Mouse (Mus musculus) left cerebral cortex, adult 9 months (tissue): ENCODE measurements around the gene Sfmbt1.

ENCODE experiments used
- DNase-seq, 2 experiments: peaks; one replicate each; pipeline ENCODE4 v3.0.0; 2022; ENCODE audit warnings: low spot score in 2 of 2

Sfmbt1 gene

GRCm38 (mm10) chr14:30714799-30715617 is at the start of gene Sfmbt1:
Gene Sfmbt1 (plus strand): TSS chr14:30714849.
- DNase-seq: no peak

GRCm38 (mm10) chr14:30666061-30666460 is 48.6 kb upstream of the Sfmbt1 start:
- no peak for DNase-seq

GRCm38 (mm10) chr14:30666604-30667003 is 48.0 kb upstream of the Sfmbt1 start:
- DNase-seq: peak in 1 of 2 experiments; percentile 23

GRCm38 (mm10) chr14:30670161-30670560 is 44.5 kb upstream of the Sfmbt1 start:
- DNase-seq: no peak

- peak in 1 of 2 experiments; percentile 24 for DNase-seq
Observed at GRCm38 (mm10) chr14:30671095-30671985, 43.3 kb upstream of the Sfmbt1 start.

GRCm38 (mm10) chr14:30671986-30672312 is 42.7 kb upstream of the Sfmbt1 start:
- peak in 1 of 2 experiments; percentile 95 for DNase-seq

GRCm38 (mm10) chr14:30674947-30675346 is 39.7 kb upstream of the Sfmbt1 start:
- no peak for DNase-seq

GRCm38 (mm10) chr14:30682131-30682530 is 32.5 kb upstream of the Sfmbt1 start:
- no peak for DNase-seq

- no peak for DNase-seq
Observed at GRCm38 (mm10) chr14:30690685-30691084, 24.0 kb upstream of the Sfmbt1 start.

- no peak for DNase-seq
Observed at GRCm38 (mm10) chr14:30692439-30692838, 22.2 kb upstream of the Sfmbt1 start.

GRCm38 (mm10) chr14:30694786-30695185 is 19.9 kb upstream of the Sfmbt1 start:
- peak in 1 of 2 experiments; percentile 44 for DNase-seq

- peak in 1 of 2 experiments; percentile 83 for DNase-seq
Observed at GRCm38 (mm10) chr14:30695609-30696008, 19.0 kb upstream of the Sfmbt1 start.

GRCm38 (mm10) chr14:30697407-30698052 is 17.1 kb upstream of the Sfmbt1 start:
- peak in 1 of 2 experiments; percentile 40 for DNase-seq

- DNase-seq: peak in 1 of 2 experiments; percentile 56
Observed at GRCm38 (mm10) chr14:30699656-30700055, 15.0 kb upstream of the Sfmbt1 start.

- DNase-seq: no peak
Observed at GRCm38 (mm10) chr14:30702512-30702911, 12.1 kb upstream of the Sfmbt1 start.

GRCm38 (mm10) chr14:30703079-30703478 is 11.6 kb upstream of the Sfmbt1 start:
- no peak for DNase-seq

GRCm38 (mm10) chr14:30704098-30704855 is 10.4 kb upstream of the Sfmbt1 start:
- DNase-seq: no peak

- DNase-seq: no peak
Observed at GRCm38 (mm10) chr14:30711892-30712291, 2.8 kb upstream of the Sfmbt1 start.

GRCm38 (mm10) chr14:30713769-30714168 is 880 bp upstream of the Sfmbt1 start:
- DNase-seq: no peak

GRCm38 (mm10) chr14:30715618-30716050 is 985 bp downstream of the Sfmbt1 start:
- DNase-seq: peak; percentile 65 to 68
